Mouse (Mus musculus) urinary bladder, postnatal 4 days (tissue): ENCODE measurements around the gene Zfp932.
"Not testable (repeated sequence)": the region's sequence is repeated elsewhere in the genome, so short reads cannot be mapped to it uniquely, and the experiment has no call there.

Experiments used
- DNase-seq, 2 experiments: peaks; one replicate each; pipeline ENCODE4 v3.0.0; 2021 to 2022; ENCODE audit warnings: low spot score in 2 of 2

Gene Zfp932

DNA sequence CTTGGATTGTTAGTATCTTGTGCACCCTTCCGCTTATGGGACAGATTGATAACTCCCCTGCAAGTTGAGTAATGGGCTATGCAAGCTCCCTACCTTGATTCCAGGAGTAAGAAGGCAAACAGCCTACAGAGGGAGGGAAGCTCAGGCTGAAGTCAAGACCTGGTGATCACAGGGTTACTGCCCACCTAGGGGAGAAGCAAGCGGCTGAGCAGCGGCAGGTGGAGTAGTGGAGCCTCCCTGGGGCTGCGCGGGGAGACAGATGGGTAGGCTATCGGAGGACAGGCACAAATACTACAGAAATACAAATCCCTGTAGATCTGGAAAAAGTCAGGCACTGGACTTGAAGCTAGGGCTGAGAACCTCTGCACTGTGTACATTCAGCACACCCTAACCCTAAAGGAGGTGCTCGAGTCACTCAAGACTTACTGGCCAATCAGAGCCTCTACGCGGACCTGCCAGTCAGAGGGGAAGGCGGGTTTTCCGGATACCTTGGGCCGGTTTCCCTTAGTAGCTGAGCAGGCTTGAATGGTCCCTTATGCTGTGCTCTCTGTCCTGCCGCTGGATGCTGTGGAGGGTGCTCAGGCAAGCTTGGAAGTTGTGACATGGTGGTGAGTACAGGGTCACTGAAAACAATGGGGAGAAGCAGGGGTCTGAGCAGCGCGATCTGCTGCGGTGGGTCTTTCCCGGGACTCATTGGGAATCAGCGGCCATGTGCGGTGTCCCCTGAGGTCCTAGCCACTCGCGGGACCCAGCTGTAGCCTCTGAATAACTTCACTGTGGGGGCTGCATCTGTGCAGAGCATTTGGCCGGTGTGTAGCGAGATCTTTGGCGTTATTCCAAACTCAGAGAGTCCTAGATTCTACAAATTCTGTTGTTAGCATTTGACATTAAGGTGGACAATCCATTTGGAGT is at the start of gene Zfp932:
Gene Zfp932, plus strand, starts transcription at position 496 of the 912 bp plus-strand sequence.
- DNase-seq = peak; percentile 69 to 70

DNA sequence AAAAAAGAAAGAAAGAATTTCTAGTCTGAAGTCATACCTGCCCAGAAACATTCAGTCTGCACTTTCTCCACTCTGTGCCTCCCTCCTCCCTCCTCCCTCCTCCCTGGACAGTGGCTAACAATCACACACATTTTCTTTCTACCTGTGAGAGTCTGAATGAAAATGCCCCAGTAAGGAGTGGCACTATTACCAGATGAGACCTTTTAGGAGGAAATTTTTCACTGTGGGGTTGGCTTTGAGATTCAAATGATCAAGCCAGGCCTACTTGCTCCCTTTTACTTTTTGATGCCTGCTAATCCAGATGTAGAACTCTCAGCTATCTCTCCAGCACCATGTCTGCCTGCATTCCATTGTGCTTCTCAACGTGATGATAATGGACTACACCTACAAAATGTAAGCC is 46.0 kb upstream of the Zfp932 start:
- no peak for DNase-seq

DNA sequence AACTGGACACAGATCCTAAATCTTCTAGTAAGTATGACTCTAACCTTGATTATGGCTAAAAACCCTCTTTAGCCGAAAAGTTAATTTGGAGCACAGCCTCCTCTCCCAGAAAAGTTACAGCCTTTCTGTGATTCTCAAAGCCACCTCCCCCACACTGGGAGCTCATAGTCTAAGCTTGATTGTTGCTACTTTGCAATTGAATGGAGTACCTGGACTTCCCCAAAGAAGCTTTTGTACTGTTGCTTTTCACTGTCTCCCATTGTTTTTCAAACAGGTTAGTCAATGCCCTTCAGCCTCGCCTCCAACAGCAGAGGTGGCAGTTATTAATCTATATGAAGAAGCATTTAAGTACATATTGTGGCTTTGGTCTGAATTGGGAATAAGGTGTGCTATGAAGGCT is 15.6 kb upstream of the Zfp932 start:
- DNase-seq = not testable (repeated sequence)

DNA sequence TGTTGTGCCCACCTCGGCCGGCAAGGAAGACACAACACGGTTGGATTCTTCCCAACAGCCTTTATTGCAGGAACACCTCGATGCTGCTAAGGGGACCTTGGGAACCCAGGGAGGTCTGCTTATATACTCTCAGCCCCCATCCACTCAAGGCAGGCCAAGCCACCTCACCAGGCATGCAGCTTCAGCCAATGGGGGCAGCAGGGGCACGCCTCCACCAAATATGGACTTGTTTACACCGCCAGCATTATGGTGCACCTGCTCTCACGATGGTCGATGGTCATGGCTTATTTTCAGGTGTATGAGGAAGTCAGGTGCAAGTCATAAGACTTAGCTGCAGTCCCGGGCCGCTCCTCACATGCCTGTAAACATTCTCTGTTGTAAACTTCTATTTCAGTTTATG is 860 bp upstream of the Zfp932 start:
- not testable (repeated sequence) for DNase-seq

DNA sequence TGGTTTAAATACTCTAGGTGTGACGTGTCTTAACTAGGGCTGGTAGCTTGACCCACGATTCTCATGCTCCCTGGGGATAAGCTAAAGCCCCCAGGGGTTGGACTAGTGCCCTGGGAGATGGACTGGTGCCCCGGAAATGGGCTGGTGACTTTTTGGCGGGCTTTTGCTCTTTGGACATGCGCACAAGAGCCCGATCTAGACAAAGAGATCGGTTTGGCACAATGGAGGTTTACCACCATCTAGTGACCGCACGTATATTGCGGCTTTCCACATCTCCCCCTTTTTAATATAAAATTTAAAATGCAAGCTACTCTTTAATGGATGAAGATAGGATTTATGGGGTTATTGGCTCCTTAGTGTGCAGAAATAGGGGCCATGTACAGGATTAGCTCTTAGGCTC is 19.5 kb downstream of the Zfp932 start:
- DNase-seq = not testable (repeated sequence)

DNA sequence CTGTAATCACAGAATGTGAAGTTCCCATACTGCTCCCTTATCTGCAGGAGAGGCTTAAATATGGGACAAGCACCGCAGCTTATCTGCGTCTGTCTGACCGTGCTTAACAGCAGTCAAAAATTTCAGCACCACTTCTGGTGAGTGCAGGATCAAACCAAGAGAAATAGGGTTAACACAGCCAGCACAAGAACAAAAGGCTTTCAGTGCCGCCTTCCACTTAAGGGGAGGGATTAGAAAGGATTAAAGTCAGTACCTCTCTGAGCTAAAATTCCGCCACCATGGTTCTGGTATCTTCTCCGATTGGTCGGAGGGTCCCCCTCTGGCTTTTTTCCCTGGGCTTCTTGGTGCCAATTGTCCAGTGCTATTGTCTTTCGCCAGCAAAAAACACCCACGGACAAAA is 27.0 kb downstream of the Zfp932 start:
- DNase-seq = no peak

DNA sequence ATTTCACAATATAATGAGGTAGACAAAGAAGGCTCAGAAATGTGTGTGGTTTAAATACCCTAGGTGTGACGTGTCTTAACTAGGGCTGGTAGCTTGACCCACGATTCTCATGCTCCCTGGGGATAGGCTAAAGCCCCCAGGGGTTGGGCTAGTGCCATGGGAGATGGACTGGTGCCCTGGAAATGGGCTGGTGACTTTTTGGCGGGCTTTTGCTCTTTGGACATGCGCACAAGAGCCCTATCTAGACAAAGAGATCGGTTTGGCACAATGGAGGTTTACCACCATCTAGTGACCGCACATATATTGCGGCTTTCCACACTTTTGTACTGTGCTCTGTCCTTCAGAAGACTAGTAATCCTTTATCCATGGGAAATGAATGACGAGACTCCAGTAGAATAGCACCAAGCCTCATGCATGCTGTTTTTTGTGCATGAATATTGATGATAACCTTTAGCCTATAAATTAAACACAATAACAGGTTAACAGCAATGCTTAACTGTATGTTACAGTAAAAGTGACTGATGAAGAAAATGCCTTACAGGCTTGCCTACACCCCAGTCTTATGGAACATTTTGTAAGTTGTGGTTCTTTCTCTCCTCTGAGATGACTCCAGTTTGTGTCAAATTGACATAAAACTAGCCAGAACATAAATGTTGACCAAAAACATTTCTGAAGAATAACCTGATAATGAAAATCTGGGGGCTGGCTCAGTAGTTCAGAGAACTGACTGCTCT is 27.5 kb downstream of the Zfp932 start:
- DNase-seq = peak in 1 of 2 experiments; percentile 19

DNA sequence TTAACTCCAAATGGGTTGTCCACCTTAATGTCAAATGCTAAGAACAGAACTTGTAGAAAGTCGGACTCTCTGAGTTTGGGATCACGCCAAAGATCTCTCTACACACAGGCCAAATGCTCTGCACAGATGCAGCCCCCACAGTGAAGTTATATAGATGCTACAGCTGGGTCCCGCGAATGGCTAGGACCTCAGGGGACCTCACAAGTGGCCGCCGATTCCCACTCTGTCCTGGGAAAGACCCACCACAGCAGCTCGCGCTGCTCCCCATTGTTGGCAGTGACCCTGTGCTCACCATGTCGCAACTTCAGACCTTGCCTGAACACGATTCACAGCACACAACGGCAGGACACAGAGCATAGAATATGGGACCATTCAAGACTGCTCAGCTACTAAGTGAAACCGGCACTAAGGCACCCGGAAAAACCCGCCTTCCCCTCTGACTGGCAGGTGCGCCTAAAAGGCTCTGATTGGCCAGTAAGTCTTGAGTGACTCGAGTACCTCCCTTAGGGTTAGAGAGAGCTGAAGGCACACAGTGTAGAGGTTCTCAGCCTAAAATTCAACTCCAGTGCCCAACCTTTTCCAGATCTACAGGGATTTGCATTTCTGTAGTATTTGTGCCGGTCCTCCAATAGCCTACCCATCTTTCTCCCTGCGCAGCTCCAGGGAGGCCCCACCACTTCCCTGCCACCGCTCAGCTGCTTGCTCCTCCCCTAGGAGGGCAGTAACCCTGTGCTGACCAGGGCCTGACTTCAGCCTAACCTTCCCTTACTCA is 61.5 kb downstream of the Zfp932 start:
- peak; percentile 75 to 79 for DNase-seq
